Mouse (Mus musculus) adrenal gland, adult 8-10 months (tissue): Measurements from ENCODE around the gene Marc2. TPM values are rescaled to one million over a fixed set of nuclear protein-coding genes. Genes with fewer than 3 reads are reported as not detected.

Experiments used
- DNase-seq: peaks from one replicate; pipeline ENCODE4 v3.0.0; 2022
- total RNA-seq, 4 experiments: library from RNA; stranded (reverse); gene quantifications; 2 replicates each; pipeline ENCODE4 v1.2.4; 2022

The Marc2 gene
- total RNA-seq, 4 experiments from 2014 or later: 349 to 519 (median 450) TPM

GRCm38 (mm10) chr1:184853339-184853738 lies 7.1 kb upstream of the Marc2 start:
- DNase-seq: peak; percentile 70

DNA sequence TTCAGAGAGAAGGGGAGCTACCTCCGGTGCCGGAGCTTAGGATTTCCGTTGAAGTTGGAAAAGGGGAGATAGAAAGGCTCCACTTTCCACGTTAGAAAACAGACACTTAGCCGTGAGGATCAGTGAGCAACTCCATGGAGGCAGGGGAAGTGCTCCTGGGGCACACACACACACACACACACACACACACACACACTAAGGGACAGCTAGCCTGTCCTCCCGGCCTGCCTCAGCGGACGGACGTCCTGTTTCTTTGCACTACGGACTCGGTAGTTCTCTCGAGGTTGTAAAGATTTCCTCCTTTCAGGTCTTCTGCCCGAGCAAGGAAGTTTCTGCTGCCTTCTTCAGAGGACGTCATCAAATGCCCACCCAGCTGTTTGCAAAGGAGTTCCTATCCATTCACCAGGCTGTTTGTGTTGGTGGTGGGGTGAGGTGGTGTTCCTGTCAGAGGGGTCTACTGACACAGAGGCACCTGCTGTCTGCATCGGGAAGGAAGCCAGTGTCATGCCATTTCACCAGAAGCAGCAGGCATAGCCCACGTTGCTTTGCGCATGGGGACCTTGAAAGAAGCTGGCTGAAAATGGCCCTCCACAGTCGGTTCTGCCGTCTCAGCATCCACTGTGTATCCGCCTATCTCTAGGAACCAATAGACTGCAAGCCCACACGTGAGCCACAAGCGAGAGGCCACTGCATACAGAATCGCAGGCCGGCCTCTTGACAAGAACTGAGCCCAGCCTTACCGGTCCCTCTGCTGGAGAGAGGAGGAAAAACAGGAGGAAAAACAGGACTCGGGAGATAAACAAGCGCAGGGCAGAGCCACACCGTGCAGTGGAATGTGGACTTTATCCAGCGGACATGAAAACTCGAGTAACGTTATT lies 5.7 kb upstream of the Marc2 start:
- DNase-seq: peak; percentile 83

DNA sequence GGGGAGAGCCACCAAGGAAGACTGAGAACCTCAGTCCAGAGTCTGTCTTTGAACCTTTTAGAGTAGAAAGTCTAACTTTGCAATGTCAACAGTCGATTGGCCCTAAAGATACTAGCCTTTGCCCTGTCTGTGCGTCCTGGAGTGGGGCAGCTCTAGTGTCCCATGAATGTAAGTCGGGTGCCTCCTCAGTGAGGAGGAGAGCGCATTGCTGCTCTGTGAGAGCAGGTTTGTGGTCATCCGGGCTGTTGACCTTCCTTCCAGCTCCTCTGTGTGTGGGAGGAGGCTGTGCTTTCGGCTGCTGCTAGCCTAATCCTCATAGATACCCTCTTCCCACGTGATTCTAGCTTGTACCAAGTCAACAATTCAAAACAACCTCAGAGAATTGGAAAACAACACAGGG lies 4.9 kb upstream of the Marc2 start:
- no peak for DNase-seq

GRCm38 (mm10) chr1:184846973-184847372 lies 722 bp upstream of the Marc2 start:
- DNase-seq: no peak

GRCm38 (mm10) chr1:184845111-184846071 lies 860 bp downstream of the Marc2 start:
- peak; percentile 93 for DNase-seq

GRCm38 (mm10) chr1:184844326-184845066 lies 1.8 kb downstream of the Marc2 start:
- no peak for DNase-seq

- no peak for DNase-seq
Measured at GRCm38 (mm10) chr1:184837649-184838048, 8.6 kb downstream of the Marc2 start.

GRCm38 (mm10) chr1:184836350-184836749 lies 9.9 kb downstream of the Marc2 start:
- no peak for DNase-seq

- DNase-seq: no peak
Measured at GRCm38 (mm10) chr1:184833499-184833898, 12.8 kb downstream of the Marc2 start.

- no peak for DNase-seq
Measured at GRCm38 (mm10) chr1:184832211-184832610, 14.0 kb downstream of the Marc2 start.

GRCm38 (mm10) chr1:184829897-184830296 lies 16.4 kb downstream of the Marc2 start:
- DNase-seq: no peak

DNA sequence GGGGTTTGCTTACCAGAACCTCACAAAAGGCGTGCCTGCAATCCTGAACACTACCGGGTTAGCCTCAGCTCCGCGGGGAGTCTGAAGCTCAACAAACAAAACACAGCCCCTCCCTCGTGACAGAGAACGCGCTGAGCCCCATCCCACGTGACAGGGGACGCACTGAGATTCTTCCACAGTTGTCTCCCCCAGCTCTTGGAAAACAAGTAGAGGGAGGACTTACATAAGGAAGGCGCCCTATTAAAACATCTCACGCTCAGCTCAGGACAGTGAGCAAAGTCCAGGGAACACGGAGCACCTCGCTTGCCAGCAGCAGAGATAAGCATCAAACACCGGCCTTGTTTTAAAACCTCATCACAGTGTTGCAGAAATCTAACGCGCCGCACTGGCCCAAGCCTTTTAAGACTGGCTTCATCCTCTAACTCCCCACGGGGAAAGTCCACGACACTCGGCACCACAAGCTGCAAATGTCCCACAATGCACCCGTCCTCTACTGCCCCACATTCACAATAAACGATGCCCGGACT lies 19.0 kb downstream of the Marc2 start:
- no peak for DNase-seq

GRCm38 (mm10) chr1:184825093-184825492 lies 21.2 kb downstream of the Marc2 start:
- DNase-seq: no peak

DNA sequence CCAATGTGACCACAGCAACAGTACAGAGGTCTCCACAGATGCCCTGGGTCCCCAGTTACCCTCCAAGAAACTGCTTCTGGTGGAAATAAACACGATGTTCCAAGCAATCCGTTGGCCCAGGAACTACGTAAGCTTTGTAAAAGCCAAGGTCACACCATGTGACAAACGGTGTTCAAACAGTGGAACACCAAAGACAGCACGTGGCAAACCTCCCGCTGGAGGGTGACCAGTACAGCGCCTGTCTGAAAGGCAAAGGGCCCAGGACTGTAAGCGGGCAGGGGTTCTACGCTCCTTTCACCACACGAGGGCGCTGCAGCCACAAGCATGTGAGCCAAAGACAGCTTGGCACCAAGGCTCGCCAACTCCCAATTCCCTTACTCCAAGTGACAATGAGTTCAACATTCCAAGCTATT lies 21.8 kb downstream of the Marc2 start:
- DNase-seq: peak; percentile 89

- no peak for DNase-seq
Measured at GRCm38 (mm10) chr1:184822678-184823077, 23.6 kb downstream of the Marc2 start.

DNA sequence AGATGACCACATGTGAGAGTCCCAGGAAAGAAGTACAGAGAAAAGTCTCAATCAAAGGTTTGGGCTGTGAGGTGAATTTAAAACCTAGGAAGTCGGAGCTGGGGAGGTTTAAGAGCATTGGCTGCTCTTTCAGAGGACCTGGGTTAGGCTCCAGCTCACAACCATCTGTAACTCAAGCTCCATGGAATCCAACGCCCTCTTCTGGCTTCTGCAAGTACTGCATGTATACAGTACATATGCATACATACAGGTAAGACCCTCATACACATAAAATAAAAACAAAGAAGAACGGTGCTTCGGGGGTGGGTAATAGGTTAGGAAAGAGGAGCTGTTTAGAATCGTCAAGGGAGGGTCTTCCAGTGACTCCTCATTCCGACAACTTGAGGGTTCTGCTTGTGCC lies 28.5 kb downstream of the Marc2 start:
- DNase-seq: no peak

DNA sequence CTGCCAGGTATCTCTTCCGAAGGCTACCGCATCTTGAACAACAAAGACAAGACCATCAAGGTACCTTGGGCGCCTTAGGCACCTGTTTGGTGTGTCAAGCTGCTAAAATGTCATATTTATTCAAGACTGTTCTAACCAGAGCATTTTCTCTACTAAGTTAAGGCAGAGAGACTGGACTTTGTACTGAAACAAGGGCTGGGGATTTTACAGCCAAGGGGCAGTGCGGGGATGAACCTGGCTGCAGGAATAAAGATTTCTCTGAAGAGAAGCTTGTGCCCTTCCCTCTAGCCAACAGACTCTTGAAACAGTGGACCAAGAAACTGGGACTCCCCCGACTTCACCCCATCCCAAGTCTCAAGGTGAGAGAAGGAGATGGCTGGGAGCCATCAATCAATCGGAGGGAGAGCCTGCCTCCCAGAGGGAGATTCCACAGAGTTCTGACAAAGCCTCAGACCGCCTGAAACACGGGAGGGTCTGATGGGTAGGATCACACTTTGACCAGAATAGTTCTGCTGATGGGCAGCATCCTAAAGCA lies 34.5 kb downstream of the Marc2 start:
- DNase-seq: no peak

GRCm38 (mm10) chr1:184810780-184811575 lies 35.3 kb downstream of the Marc2 start, which contains the start of gene Marc1:
Marc1 (minus strand) TSS chr1:184811313.
- no peak for DNase-seq

- no peak for DNase-seq
Measured at GRCm38 (mm10) chr1:184809578-184810001, 36.7 kb downstream of the Marc2 start.

- DNase-seq: no peak
Measured at GRCm38 (mm10) chr1:184808418-184809012, 37.7 kb downstream of the Marc2 start.
